In the genomic region with DNA sequence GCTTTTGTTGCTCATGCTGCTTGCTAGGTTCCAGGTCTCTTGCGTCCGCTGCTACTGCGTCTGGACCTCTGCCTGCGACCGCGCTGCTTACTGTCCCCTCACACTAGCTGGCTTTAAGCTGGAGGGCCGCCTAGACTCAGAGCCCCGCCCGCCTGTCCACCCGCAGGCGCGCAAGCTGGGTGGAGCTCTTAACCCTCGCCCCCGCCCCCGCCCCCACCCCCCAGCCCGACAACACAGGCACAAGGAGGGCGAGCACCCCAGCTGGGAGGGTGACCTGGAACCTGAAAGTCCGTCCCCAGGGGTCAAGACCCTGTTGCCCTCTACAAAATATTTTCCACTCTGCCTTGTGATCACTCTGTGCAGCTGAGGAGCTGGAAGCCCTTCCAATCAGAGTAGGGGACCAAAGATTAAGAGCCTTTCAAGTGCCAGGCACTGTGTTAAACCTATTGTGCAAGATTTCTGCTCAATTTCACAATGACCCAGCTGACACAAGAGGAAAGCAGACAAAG, we compare ENCODE assay signal across 8 mouse cellular contexts. TPM values are rescaled to one million over a fixed set of nuclear protein-coding genes. Genes with fewer than 3 reads are reported as not detected.
DNase-seq lines count a peak whose midpoint lies in the region; ATAC-seq and TF ChIP-seq lines count a peak whose summit lies in the region.

A gene (minus strand): TSS at position 106 of the 509 bp plus-strand sequence.

- no peak for TF ChIP-seq EP300 in heart, postnatal 0 days (IDR thresholded peaks at IDR 0.05; ENCODE audit: low read depth)

- TF ChIP-seq CTCF in layer of hippocampus, adult 2 months (conservative IDR thresholded peaks at IDR 0.05): no peak
- no peak for TF ChIP-seq CTCF in heart, postnatal 0 days (IDR thresholded peaks at IDR 0.05; ENCODE audit: low read depth)

- peak; percentile 77 for ATAC-seq in heart, postnatal 0 days (ENCODE audit: insufficient read depth, low read depth)
- ATAC-seq in lung, embryonic 15.5 days (ENCODE audit: borderline replicate concordance, extremely low read depth, low FRiP score, low TSS enrichment): peak; percentile 91; the same call in 1 of the 2 replicates

- WGBS in forebrain, embryonic 10.5 days: 23% methylated on average over 17 of the region's 18 CpGs
- WGBS in heart, postnatal 0 days: 12% methylated on average over 14 of the region's 18 CpGs
- WGBS in lung, embryonic 15.5 days: 7% methylated on average over 15 of the region's 18 CpGs

- peak within 1 kb of the TSS; percentile 37; the same call in 1 of the 2 replicates for H3K27ac ChIP-seq in layer of hippocampus, adult 2 months
- H3K27ac ChIP-seq in forebrain, embryonic 10.5 days: peak within 1 kb of the TSS; percentile 60
- H3K27ac ChIP-seq in heart, postnatal 0 days (ENCODE audit: low read depth): no peak within 1 kb of the TSS
- H3K27ac ChIP-seq in lung, embryonic 15.5 days: 0 out of 2 replicates have a peak within 1 kb of the TSS, but pooled peaks have one; percentile 19

- H3K36me3 ChIP-seq in forebrain, embryonic 10.5 days (replicated peaks): no peaks in the 10 kb centered on the region
- H3K36me3 ChIP-seq in heart, postnatal 0 days (replicated peaks; ENCODE audit: control insufficient read depth, insufficient read depth, low read length): no peaks in the 10 kb centered on the region
- H3K36me3 ChIP-seq in lung, embryonic 15.5 days: no peaks in the 10 kb centered on the region

- H3K4me3 ChIP-seq in layer of hippocampus, adult 2 months: peak within 1 kb of the TSS; percentile 39
- peak within 1 kb of the TSS; percentile 43 for H3K4me3 ChIP-seq in forebrain, embryonic 10.5 days
- peak within 1 kb of the TSS; percentile 37 for H3K4me3 ChIP-seq in heart, postnatal 0 days (ENCODE audit: low read depth, low read length)
- H3K4me3 ChIP-seq in lung, embryonic 15.5 days: peak within 1 kb of the TSS; percentile 35

- no peak for DNase-seq in layer of hippocampus, adult 2 months (ENCODE audit: low spot score in 2 of 2)
- no peak for DNase-seq in layer of hippocampus, adult 11-12 months (ENCODE audit: low spot score)
- DNase-seq in forebrain, embryonic 10.5 days (ENCODE audit: extremely low spot score, low spot score): peak; percentile 21
- DNase-seq in heart, postnatal 0 days (ENCODE audit: low spot score): no peak
- peak in 1 of 2 experiments; percentile 2 for DNase-seq in layer of hippocampus, adult 8-10 months (ENCODE audit: low spot score in 2 of 2)
- DNase-seq in right cerebral cortex, postnatal 10 days (ENCODE audit: low spot score in 2 of 2): peak; percentile 21 to 26
- DNase-seq in thymus, adult 18-20 months: no peak

- H3K9ac ChIP-seq in heart, postnatal 0 days (replicated peaks; ENCODE audit: low read depth, low read length): no peak within 1 kb of the TSS; the same call in 1 of the 2 replicates
- peak within 1 kb of the TSS; percentile 20; the same call in 1 of the 2 replicates for H3K9ac ChIP-seq in lung, embryonic 15.5 days

- H3K27me3 ChIP-seq in forebrain, embryonic 10.5 days (ENCODE audit: poor library complexity, severe bottlenecking): peaks cover 14% of the 10 kb centered on the region; the same call in 1 of the 2 replicates
- H3K27me3 ChIP-seq in heart, postnatal 0 days (ENCODE audit: control insufficient read depth, insufficient read depth, low read length): no peaks in the 10 kb centered on the region
- no peaks in the 10 kb centered on the region for H3K27me3 ChIP-seq in lung, embryonic 15.5 days

- peak within 1 kb of the TSS; percentile 58 for H3K4me2 ChIP-seq in heart, postnatal 0 days (ENCODE audit: low read depth, low read length)
- H3K4me2 ChIP-seq in lung, embryonic 15.5 days: peak within 1 kb of the TSS; percentile 52

- H3K4me1 ChIP-seq in forebrain, embryonic 10.5 days: peaks cover 9% of the 10 kb centered on the region
- H3K4me1 ChIP-seq in heart, postnatal 0 days (ENCODE audit: control insufficient read depth, insufficient read depth): no peaks in the 10 kb centered on the region
- 0 out of 2 replicates have a peak, but pooled peaks cover 4% of the 10 kb centered on the region for H3K4me1 ChIP-seq in lung, embryonic 15.5 days

- H3K9me3 ChIP-seq in forebrain, embryonic 10.5 days: no peaks in the 10 kb centered on the region
- H3K9me3 ChIP-seq in heart, postnatal 0 days (replicated peaks; ENCODE audit: control insufficient read depth, low read length): no peaks in the 10 kb centered on the region
- H3K9me3 ChIP-seq in lung, embryonic 15.5 days: no peaks in the 10 kb centered on the region

RNA-seq across cellular contexts. Expression of the gene that starts here (rescaled TPM):
- total RNA-seq in layer of hippocampus, adult 2 months (2021): 10 to 100 TPM; 16.0 to 19.4 TPM
- 7.1 and 8.1 TPM in 2 replicates for polyA plus RNA-seq in forebrain, embryonic 10.5 days (2016; fragmentation: Nextera tagmentation; extraction: Ambion mirVana)
- total RNA-seq in heart, postnatal 0 days (2014; rRNA removed; ENCODE audit: low replicate concordance): 0.85 and 7.1 TPM in 2 replicates
- polyA plus RNA-seq in heart, postnatal 0 days (2015; fragmentation: Nextera tagmentation; extraction: Ambion mirVana): 10.0 and 10.1 TPM in 2 replicates
- total RNA-seq in layer of hippocampus, adult 8-10 months (2022): 10 to 100 TPM; 14.6 to 18.8 (median 16.7) TPM
- 36.8 and 38.3 TPM in 2 replicates for polyA plus RNA-seq in lung, embryonic 15.5 days (2015; fragmentation: Nextera tagmentation; extraction: Ambion mirVana)

Comparison
In these comparisons a context has a peak if more than half of its experiments do, and no peak if none do; other contexts are left out.
1. DNase-seq: peak in forebrain, embryonic 10.5 days (single experiment) and right cerebral cortex, postnatal 10 days (2 of 2); none in layer of hippocampus, adult 2 months (0 of 2), layer of hippocampus, adult 11-12 months (single experiment), heart, postnatal 0 days (single experiment) and thymus, adult 18-20 months (0 of 2).
2. Peak in every context shown above with its lines, with median percentiles within 50 percentile points of each other: H3K4me3 ChIP-seq.